Mouse (Mus musculus) inflammation-experienced regulatory T-cells, adult 6 months (primary cell): ENCODE measurements around the gene Ick. TPM values are rescaled to one million over a fixed set of nuclear protein-coding genes. Genes with fewer than 3 reads are reported as not detected.
"Not testable (repeated sequence)": the region's sequence is repeated elsewhere in the genome, so short reads cannot be mapped to it uniquely, and the experiment has no call there.

Experiments
- ATAC-seq: one replicate; pipeline ENCODE4 v1.8.0; 2017
- polyA plus RNA-seq, 3 experiments: library from polyadenylated mRNA; unstranded; fragments of 100-300 nt; shearing (Covaris generic); gene quantifications; one replicate each; pipeline ENCODE4 v1.2.1; 2017

Ick gene
- polyA plus RNA-seq, 3 experiments from 2014 or later: 4.7 to 8.9 (median 6.9) TPM

GRCm38 (mm10) chr9:78154211-78154977 is 45.4 kb downstream of the Ick start:
- no peak for ATAC-seq

- no peak for ATAC-seq
These were observed 48.2 kb downstream of the Ick start for GRCm38 (mm10) chr9:78157221-78157620.

- ATAC-seq: no peak
These were observed 54.3 kb downstream of the Ick start for GRCm38 (mm10) chr9:78163291-78163690.

GRCm38 (mm10) chr9:78164741-78165140 is 55.7 kb downstream of the Ick start:
- no peak for ATAC-seq

- no peak for ATAC-seq
These were observed 56.5 kb downstream of the Ick start for GRCm38 (mm10) chr9:78165454-78165853.

GRCm38 (mm10) chr9:78166694-78167452 is 57.9 kb downstream of the Ick start:
- no peak for ATAC-seq

- no peak for ATAC-seq
These were observed 58.5 kb downstream of the Ick start for GRCm38 (mm10) chr9:78167453-78167969.

GRCm38 (mm10) chr9:78168864-78169263 is 59.9 kb downstream of the Ick start:
- ATAC-seq: no peak

- no peak for ATAC-seq
These were observed 65.0 kb downstream of the Ick start for GRCm38 (mm10) chr9:78174016-78174415.

GRCm38 (mm10) chr9:78174925-78175276 is 65.9 kb downstream of the Ick start:
- ATAC-seq: not testable (repeated sequence)

GRCm38 (mm10) chr9:78175277-78176200 is 66.5 kb downstream of the Ick start:
- ATAC-seq: peak; percentile 83

- ATAC-seq: peak; percentile 16
These were observed 67.3 kb downstream of the Ick start for GRCm38 (mm10) chr9:78176201-78176727.

GRCm38 (mm10) chr9:78176831-78177230 is 67.8 kb downstream of the Ick start:
- peak; percentile 57 for ATAC-seq

- no peak for ATAC-seq
These were observed 69.2 kb downstream of the Ick start for GRCm38 (mm10) chr9:78178197-78178596.

- ATAC-seq: no peak
These were observed 70.1 kb downstream of the Ick start for GRCm38 (mm10) chr9:78179071-78179470.

GRCm38 (mm10) chr9:78182474-78182873 is 73.5 kb downstream of the Ick start, which contains the start of gene Gsta4:
Gene Gsta4 (plus strand): TSS chr9:78182774.
- ATAC-seq: not testable (repeated sequence)

GRCm38 (mm10) chr9:78185686-78186085 is 76.7 kb downstream of the Ick start:
- no peak for ATAC-seq

- no peak for ATAC-seq
These were observed 79.9 kb downstream of the Ick start for GRCm38 (mm10) chr9:78188910-78189309.

- no peak for ATAC-seq
These were observed 82.0 kb downstream of the Ick start for GRCm38 (mm10) chr9:78190651-78191634.

- ATAC-seq: peak; percentile 84
These were observed 82.7 kb downstream of the Ick start for GRCm38 (mm10) chr9:78191736-78192135.
